Mouse (Mus musculus): ENCODE measurements around the gene Mfap2. TPM values are rescaled to one million over a fixed set of nuclear protein-coding genes. Genes with fewer than 3 reads are reported as not detected.

Gene Mfap2
- polyA plus RNA-seq, 1 experiment from 2014 or later: 14.6 TPM

- Histone ChIP-seq H3K27me3 (ENCODE audit: insufficient read depth, low read length) (peaks cover 9% of the 10 kb centered on the region), H3K9me3 (ENCODE audit: low read length) (no peaks in the 10 kb centered on the region), H3K9ac (replicated peaks) (no peak overlapping the region), H3K4me1 (ENCODE audit: insufficient read depth) (no peaks in the 10 kb centered on the region), H3K4me2 (ENCODE audit: low read depth, low read length) (no peak overlapping the region), H3K27ac (ENCODE audit: low read depth) (no peak overlapping the region), H3K4me3 (ENCODE audit: low read depth, low read length) (no peak overlapping the region), H3K36me3 (replicated peaks; ENCODE audit: insufficient read depth, low read length) (no peaks in the 10 kb centered on the region)
- WGBS (ENCODE audit: insufficient replicate concordance): 61% methylated on average over 9 of the region's 9 CpGs
- no peak for DNase-seq
- 0 out of 2 replicates have a peak, but pooled peaks have one; percentile 18 for ATAC-seq
- no peak for TF ChIP-seq CTCF (IDR thresholded peaks at IDR 0.05; ENCODE audit: low read depth)
- TF ChIP-seq EP300 (IDR thresholded peaks at IDR 0.05; ENCODE audit: low read depth): no peak
Observed at GRCm38 (mm10) chr4:141016311-141016710, 6.1 kb downstream of the Mfap2 start.

- H3K9me3 ChIP-seq (ENCODE audit: low read length): no peaks in the 10 kb centered on the region
- TF ChIP-seq CTCF (IDR thresholded peaks at IDR 0.05; ENCODE audit: low read depth): no peak
- TF ChIP-seq EP300 (IDR thresholded peaks at IDR 0.05; ENCODE audit: low read depth): no peak
- H3K36me3 ChIP-seq (replicated peaks; ENCODE audit: insufficient read depth, low read length): no peaks in the 10 kb centered on the region
- WGBS (ENCODE audit: insufficient replicate concordance): 87% methylated on average over 29 of the region's 29 CpGs
- no peak overlapping the region for H3K4me2 ChIP-seq (ENCODE audit: low read depth, low read length)
- H3K27me3 ChIP-seq (ENCODE audit: insufficient read depth, low read length): no peaks in the 10 kb centered on the region
- ATAC-seq: no peak
- no peaks in the 10 kb centered on the region for H3K4me1 ChIP-seq (ENCODE audit: insufficient read depth)
- H3K4me3 ChIP-seq (ENCODE audit: low read depth, low read length): no peak overlapping the region
- DNase-seq: no peak
- H3K27ac ChIP-seq (ENCODE audit: low read depth): no peak overlapping the region
- H3K9ac ChIP-seq (replicated peaks): no peak overlapping the region
Observed at GRCm38 (mm10) chr4:141017657-141018436, 7.6 kb downstream of the Mfap2 start.

GRCm38 (mm10) chr4:141020220-141020619 lies 10.0 kb downstream of the Mfap2 start:
- TF ChIP-seq EP300 (IDR thresholded peaks at IDR 0.05; ENCODE audit: low read depth) (no peak), CTCF (IDR thresholded peaks at IDR 0.05; ENCODE audit: low read depth) (no peak)
- 93% methylated on average over 17 of the region's 17 CpGs for WGBS (ENCODE audit: insufficient replicate concordance)
- ATAC-seq (no peak), DNase-seq (no peak)
- H3K4me2 ChIP-seq (ENCODE audit: low read depth, low read length): no peak overlapping the region
- H3K9me3 ChIP-seq (ENCODE audit: low read length): no peaks in the 10 kb centered on the region
- no peaks in the 10 kb centered on the region for H3K4me1 ChIP-seq (ENCODE audit: insufficient read depth)
- no peaks in the 10 kb centered on the region for H3K36me3 ChIP-seq (replicated peaks; ENCODE audit: insufficient read depth, low read length)
- H3K27me3 ChIP-seq (ENCODE audit: insufficient read depth, low read length): no peaks in the 10 kb centered on the region
- no peak overlapping the region for H3K4me3 ChIP-seq (ENCODE audit: low read depth, low read length)
- no peak overlapping the region for H3K27ac ChIP-seq (ENCODE audit: low read depth)
- no peak overlapping the region for H3K9ac ChIP-seq (replicated peaks)

GRCm38 (mm10) chr4:141020811-141021613 lies 10.8 kb downstream of the Mfap2 start:
- WGBS (ENCODE audit: insufficient replicate concordance): 66% methylated on average over 14 of the region's 14 CpGs
- Histone ChIP-seq H3K4me1 (ENCODE audit: insufficient read depth) (no peaks in the 10 kb centered on the region), H3K27me3 (ENCODE audit: insufficient read depth, low read length) (no peaks in the 10 kb centered on the region), H3K9ac (replicated peaks) (peak overlapping the region; percentile 21; the same call in 1 of the 2 replicates), H3K9me3 (ENCODE audit: low read length) (no peaks in the 10 kb centered on the region), H3K36me3 (replicated peaks; ENCODE audit: insufficient read depth, low read length) (no peaks in the 10 kb centered on the region), H3K4me2 (ENCODE audit: low read depth, low read length) (no peak overlapping the region), H3K4me3 (ENCODE audit: low read depth, low read length) (no peak overlapping the region), H3K27ac (ENCODE audit: low read depth) (no peak overlapping the region)
- TF ChIP-seq CTCF (IDR thresholded peaks at IDR 0.05; ENCODE audit: low read depth) (no peak), EP300 (IDR thresholded peaks at IDR 0.05; ENCODE audit: low read depth) (no peak)
- DNase-seq (no peak), ATAC-seq (no peak)

GRCm38 (mm10) chr4:141021614-141021929 lies 11.4 kb downstream of the Mfap2 start:
- WGBS (ENCODE audit: insufficient replicate concordance): 81% methylated on average over 11 of the region's 11 CpGs
- Histone ChIP-seq H3K4me3 (ENCODE audit: low read depth, low read length) (no peak overlapping the region), H3K27me3 (ENCODE audit: insufficient read depth, low read length) (no peaks in the 10 kb centered on the region), H3K4me1 (ENCODE audit: insufficient read depth) (no peaks in the 10 kb centered on the region), H3K9me3 (ENCODE audit: low read length) (no peaks in the 10 kb centered on the region), H3K9ac (replicated peaks) (no peak overlapping the region), H3K36me3 (replicated peaks; ENCODE audit: insufficient read depth, low read length) (no peaks in the 10 kb centered on the region), H3K27ac (ENCODE audit: low read depth) (no peak overlapping the region), H3K4me2 (ENCODE audit: low read depth, low read length) (no peak overlapping the region)
- ATAC-seq (no peak), DNase-seq (no peak)
- TF ChIP-seq EP300 (IDR thresholded peaks at IDR 0.05; ENCODE audit: low read depth) (no peak), CTCF (IDR thresholded peaks at IDR 0.05; ENCODE audit: low read depth) (no peak)

GRCm38 (mm10) chr4:141024052-141024451 lies 13.8 kb downstream of the Mfap2 start:
- DNase-seq (no peak), ATAC-seq (no peak)
- Histone ChIP-seq H3K4me3 (ENCODE audit: low read depth, low read length) (no peak overlapping the region), H3K9ac (replicated peaks) (no peak overlapping the region), H3K4me1 (ENCODE audit: insufficient read depth) (no peaks in the 10 kb centered on the region), H3K27ac (ENCODE audit: low read depth) (no peak overlapping the region), H3K27me3 (ENCODE audit: insufficient read depth, low read length) (no peaks in the 10 kb centered on the region), H3K4me2 (ENCODE audit: low read depth, low read length) (no peak overlapping the region), H3K36me3 (replicated peaks; ENCODE audit: insufficient read depth, low read length) (no peaks in the 10 kb centered on the region), H3K9me3 (ENCODE audit: low read length) (no peaks in the 10 kb centered on the region)
- TF ChIP-seq EP300 (IDR thresholded peaks at IDR 0.05; ENCODE audit: low read depth) (no peak), CTCF (IDR thresholded peaks at IDR 0.05; ENCODE audit: low read depth) (no peak)
- WGBS (ENCODE audit: insufficient replicate concordance): 49% methylated on average over 9 of the region's 9 CpGs
